Mouse (Mus musculus) ES-E14 (cell line): ENCODE results near the gene Amph.

Source experiments
- CHD2 ChIP-seq: IDR thresholded peaks from 2 replicates; pipeline ENCODE4 v1.6.1; 2014; ENCODE audit warnings: mild to moderate bottlenecking, low read depth, low read length, inconsistent platforms
- HCFC1 ChIP-seq: IDR thresholded peaks from 2 replicates; pipeline ENCODE4 v1.6.1; 2012; ENCODE audit warnings: low read length, inconsistent platforms, borderline replicate concordance; ENCODE audit not compliant: insufficient read depth
- MAFK ChIP-seq: IDR thresholded peaks from 2 replicates; pipeline ENCODE4 v1.6.1; 2014; ENCODE audit warnings: mild to moderate bottlenecking, low read depth, low read length, inconsistent platforms; ENCODE audit not compliant: insufficient read depth
- ZC3H11A ChIP-seq: IDR thresholded peaks from 2 replicates; pipeline ENCODE4 v1.6.1; 2012; ENCODE audit warnings: low read depth, mild to moderate bottlenecking, inconsistent platforms, low read length, borderline replicate concordance
- ZNF384 ChIP-seq: IDR thresholded peaks from 2 replicates; pipeline ENCODE4 v1.6.1; 2012; ENCODE audit warnings: low read depth, low read length, inconsistent platforms

DNA sequence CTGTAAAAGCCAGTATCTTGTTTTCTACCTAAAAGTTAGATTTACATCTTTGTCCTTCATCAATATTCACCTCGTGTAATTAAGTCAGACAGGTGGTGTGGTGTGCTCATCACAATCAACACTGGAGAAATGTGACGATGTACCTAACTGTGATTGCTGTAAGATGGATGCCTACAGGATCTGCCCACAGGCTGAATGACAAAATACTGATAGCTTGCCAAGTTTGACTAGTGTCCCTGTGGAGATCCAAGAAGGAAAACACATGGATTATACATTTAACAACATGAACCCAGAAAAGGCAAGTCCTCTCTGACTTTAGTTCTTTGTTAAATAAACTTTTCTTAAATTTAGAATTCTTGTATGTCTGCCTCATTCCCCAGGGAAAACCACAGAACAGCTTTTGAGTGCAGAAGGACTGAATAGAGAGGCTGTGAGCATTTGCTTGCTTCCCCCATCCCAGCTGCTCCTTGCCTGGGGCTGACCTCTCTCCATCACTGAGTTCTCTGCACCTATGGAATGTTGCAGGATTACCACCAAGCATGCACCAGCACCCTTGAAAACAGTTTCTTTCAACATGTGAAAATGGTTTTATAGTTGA, 77.2 kb downstream of the Amph start:
- no peak for TF ChIP-seq ZC3H11A
- no peak for TF ChIP-seq CHD2
- TF ChIP-seq HCFC1, result no peak
- no peak for TF ChIP-seq MAFK
- no peak for TF ChIP-seq ZNF384
